Mouse (Mus musculus): ENCODE data around the gene Hspg2. TPM values are rescaled to one million over a fixed set of nuclear protein-coding genes. Genes with fewer than 3 reads are reported as not detected.

Hspg2 gene
- polyA plus RNA-seq, 1 experiment = 108 TPM

DNA sequence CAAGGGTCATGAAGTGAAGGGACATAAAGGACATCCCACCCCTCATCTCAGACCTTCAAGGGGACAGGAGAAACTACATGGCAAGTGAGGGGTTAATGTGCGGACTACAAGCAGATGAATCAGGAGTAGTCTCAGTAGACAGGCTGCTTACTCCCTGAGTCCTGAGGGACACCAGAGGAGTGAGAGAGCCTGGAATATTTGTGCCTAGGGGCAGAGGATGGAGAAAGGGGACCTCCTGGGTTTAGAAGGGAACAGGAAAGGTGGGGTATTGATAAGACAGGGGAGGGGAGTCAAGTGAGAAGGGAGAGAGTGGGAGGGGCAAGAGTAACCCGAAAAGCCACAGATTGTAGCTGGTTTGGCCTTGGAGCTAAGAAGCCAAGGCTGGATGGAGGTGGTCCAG lies 19.9 kb upstream of the Hspg2 start:
- TF ChIP-seq CEBPB (IDR thresholded peaks at IDR 0.05; ENCODE audit: low read depth) (no peak), MYOG (IDR thresholded peaks at IDR 0.05; ENCODE audit: control insufficient read depth, extremely low read depth, insufficient read length) (no peak), FOSL1 (IDR thresholded peaks at IDR 0.05; ENCODE audit: insufficient read depth, low read length, poor library complexity, severe bottlenecking) (no peak), MAX (IDR thresholded peaks at IDR 0.05) (no peak), MYOD1 (IDR thresholded peaks at IDR 0.05; ENCODE audit: control insufficient read depth, insufficient read length, low read depth) (no peak), CTCF (IDR thresholded peaks at IDR 0.05; ENCODE audit: control insufficient read depth, insufficient read depth, insufficient read length) (no peak), USF1 (IDR thresholded peaks at IDR 0.05; ENCODE audit: low read depth) (no peak)
- no peaks in the 10 kb centered on the region for H3K79me3 ChIP-seq (ENCODE audit: low read depth)
- peak overlapping the region; percentile 49 for H3ac ChIP-seq (ENCODE audit: control insufficient read depth, insufficient read length, low read depth)
- no peaks in the 10 kb centered on the region for H3K27me3 ChIP-seq (ENCODE audit: control insufficient read depth, insufficient read depth, insufficient read length)
- no peaks in the 10 kb centered on the region for H3K79me2 ChIP-seq (ENCODE audit: control insufficient read depth, insufficient read depth)
- H3K36me3 ChIP-seq (ENCODE audit: control insufficient read depth, insufficient read depth) = no peaks in the 10 kb centered on the region
- no peak overlapping the region for H3K4me3 ChIP-seq (ENCODE audit: insufficient read depth, poor library complexity, severe bottlenecking)

DNA sequence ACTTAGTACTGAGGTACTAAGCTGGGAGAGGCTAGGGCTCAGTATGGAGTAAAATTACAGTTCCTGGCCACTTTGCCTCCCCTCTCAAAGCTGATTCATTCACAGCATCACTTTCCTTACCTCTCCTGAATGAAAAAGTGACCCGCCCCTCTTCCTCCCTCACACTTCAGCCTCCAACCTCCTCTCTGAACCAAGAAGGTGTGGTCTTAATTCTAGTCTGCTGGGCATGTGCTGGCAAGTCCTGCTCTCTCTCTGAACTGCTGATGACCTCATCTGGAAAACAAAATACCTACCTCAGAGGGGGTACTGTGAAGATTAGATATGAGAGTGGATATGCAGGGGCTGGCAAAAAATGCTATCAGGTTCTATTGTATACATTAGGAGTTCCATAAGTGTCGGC lies 19.4 kb upstream of the Hspg2 start:
- H3ac ChIP-seq (ENCODE audit: control insufficient read depth, insufficient read length, low read depth) = peak overlapping the region; percentile 22
- H3K4me3 ChIP-seq (ENCODE audit: insufficient read depth, poor library complexity, severe bottlenecking) = no peak overlapping the region
- H3K79me2 ChIP-seq (ENCODE audit: control insufficient read depth, insufficient read depth) = no peaks in the 10 kb centered on the region
- H3K27me3 ChIP-seq (ENCODE audit: control insufficient read depth, insufficient read depth, insufficient read length) = no peaks in the 10 kb centered on the region
- H3K79me3 ChIP-seq (ENCODE audit: low read depth) = no peaks in the 10 kb centered on the region
- TF ChIP-seq MYOD1 (IDR thresholded peaks at IDR 0.05; ENCODE audit: control insufficient read depth, insufficient read length, low read depth) (no peak), MYOG (IDR thresholded peaks at IDR 0.05; ENCODE audit: control insufficient read depth, extremely low read depth, insufficient read length) (no peak), MAX (IDR thresholded peaks at IDR 0.05) (peak; percentile 63), FOSL1 (IDR thresholded peaks at IDR 0.05; ENCODE audit: insufficient read depth, low read length, poor library complexity, severe bottlenecking) (no peak)
- no peaks in the 10 kb centered on the region for H3K36me3 ChIP-seq (ENCODE audit: control insufficient read depth, insufficient read depth)

DNA sequence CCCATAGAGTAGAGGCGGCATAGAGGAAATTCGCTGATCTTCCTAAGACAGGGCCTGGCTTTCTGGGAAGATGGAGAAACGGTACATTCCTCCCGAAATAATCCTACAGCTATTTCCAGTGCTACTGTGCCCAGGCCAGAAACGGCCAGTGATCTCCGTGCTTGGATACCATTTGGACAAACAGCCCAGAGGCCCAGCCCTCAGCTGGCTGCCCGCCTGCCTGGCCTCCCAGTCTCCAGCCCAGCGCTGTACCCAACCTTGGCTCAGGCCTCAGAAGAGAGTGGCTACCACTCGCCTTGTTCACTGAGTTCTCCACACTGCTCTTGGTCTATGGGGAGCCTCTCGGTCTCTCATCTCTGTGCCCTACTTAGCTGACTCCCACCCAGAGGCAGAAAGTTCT lies 18.9 kb upstream of the Hspg2 start:
- Histone ChIP-seq H3K27me3 (ENCODE audit: control insufficient read depth, insufficient read depth, insufficient read length) (no peaks in the 10 kb centered on the region), H3K4me3 (ENCODE audit: insufficient read depth, poor library complexity, severe bottlenecking) (no peak overlapping the region), H3ac (ENCODE audit: control insufficient read depth, insufficient read length, low read depth) (no peak overlapping the region), H3K79me3 (ENCODE audit: low read depth) (no peaks in the 10 kb centered on the region), H3K79me2 (ENCODE audit: control insufficient read depth, insufficient read depth) (no peaks in the 10 kb centered on the region), H3K36me3 (ENCODE audit: control insufficient read depth, insufficient read depth) (no peaks in the 10 kb centered on the region)
- no peak for TF ChIP-seq CTCF (IDR thresholded peaks at IDR 0.05; ENCODE audit: control insufficient read depth, insufficient read depth, insufficient read length)
- no peak for TF ChIP-seq MYOD1 (IDR thresholded peaks at IDR 0.05; ENCODE audit: control insufficient read depth, insufficient read length, low read depth)
- TF ChIP-seq MYOG (IDR thresholded peaks at IDR 0.05; ENCODE audit: control insufficient read depth, extremely low read depth, insufficient read length) = no peak
- TF ChIP-seq FOSL1 (IDR thresholded peaks at IDR 0.05; ENCODE audit: insufficient read depth, low read length, poor library complexity, severe bottlenecking) = no peak
- no peak for TF ChIP-seq CEBPB (IDR thresholded peaks at IDR 0.05; ENCODE audit: low read depth)
- TF ChIP-seq USF1 (IDR thresholded peaks at IDR 0.05; ENCODE audit: low read depth) = no peak
- TF ChIP-seq MAX (IDR thresholded peaks at IDR 0.05) = no peak

DNA sequence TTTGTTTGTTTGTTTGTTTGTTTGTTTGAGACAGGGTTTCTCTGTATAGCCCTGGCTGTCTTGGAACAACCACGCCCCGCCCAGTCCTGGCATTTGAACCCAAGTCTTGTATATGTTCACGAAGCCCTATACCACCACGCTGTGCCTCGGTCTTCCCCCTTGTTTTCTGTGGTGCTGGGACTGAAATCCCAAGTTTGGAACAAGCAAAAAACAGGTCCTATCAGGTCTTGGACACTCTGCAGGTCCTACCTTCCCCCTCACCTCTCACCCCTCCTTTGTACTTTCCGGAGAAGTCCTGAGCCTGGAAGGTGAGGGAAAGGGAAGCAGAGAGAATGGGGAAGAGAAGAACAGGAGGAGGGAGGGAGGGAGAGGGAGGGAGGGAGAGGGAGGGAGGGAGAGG lies 16.4 kb upstream of the Hspg2 start:
- no peak overlapping the region for H3K4me3 ChIP-seq (ENCODE audit: insufficient read depth, poor library complexity, severe bottlenecking)

DNA sequence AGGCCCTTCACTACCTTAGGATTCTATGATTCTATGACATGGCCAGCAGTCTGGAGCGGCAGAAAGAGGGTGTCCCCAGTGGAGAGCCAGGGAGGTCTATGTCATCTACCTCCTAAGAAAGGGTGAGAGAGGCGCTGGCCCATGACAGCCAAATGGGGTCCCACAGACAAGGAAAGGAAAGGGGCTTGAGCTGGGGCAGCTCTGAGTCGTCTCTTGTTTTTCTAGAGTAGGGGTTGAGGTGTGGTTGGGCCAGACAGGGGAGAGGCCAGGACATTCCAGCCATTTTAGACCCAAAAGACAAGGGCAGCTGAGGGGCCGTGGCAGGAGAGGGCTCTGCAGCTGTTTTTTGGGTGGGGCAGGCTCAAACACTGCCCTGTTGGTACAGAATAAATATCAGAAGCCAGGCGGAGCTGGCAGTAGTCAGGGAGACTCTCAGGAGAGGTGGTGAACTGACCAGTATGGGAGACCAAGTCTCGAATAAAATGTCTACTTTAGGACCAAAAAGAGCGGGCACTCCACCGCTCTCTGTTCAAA lies 15.3 kb upstream of the Hspg2 start, which contains the start of gene 1700013G24Rik:
Gene 1700013G24Rik, plus strand, starts transcription at position 51 of the 534 bp plus-strand sequence.
- Histone ChIP-seq H3ac (ENCODE audit: control insufficient read depth, insufficient read length, low read depth) (no peak within 1 kb of the TSS), H3K36me3 (ENCODE audit: control insufficient read depth, insufficient read depth) (no peaks in the 10 kb centered on the region), H3K79me3 (ENCODE audit: low read depth) (no peaks in the 10 kb centered on the region), H3K79me2 (ENCODE audit: control insufficient read depth, insufficient read depth) (no peaks in the 10 kb centered on the region), H3K27me3 (ENCODE audit: control insufficient read depth, insufficient read depth, insufficient read length) (no peaks in the 10 kb centered on the region), H3K4me3 (ENCODE audit: insufficient read depth, poor library complexity, severe bottlenecking) (no peak within 1 kb of the TSS)
- TF ChIP-seq MAX (IDR thresholded peaks at IDR 0.05) (no peak), MYOD1 (IDR thresholded peaks at IDR 0.05; ENCODE audit: control insufficient read depth, insufficient read length, low read depth) (peak; percentile 75), USF1 (IDR thresholded peaks at IDR 0.05; ENCODE audit: low read depth) (no peak)

More for the DNA sequence above, 16.4 kb upstream of the Hspg2 start:
- TF ChIP-seq CTCF (IDR thresholded peaks at IDR 0.05; ENCODE audit: control insufficient read depth, insufficient read depth, insufficient read length) (no peak), CEBPB (IDR thresholded peaks at IDR 0.05; ENCODE audit: low read depth) (no peak), MYOG (IDR thresholded peaks at IDR 0.05; ENCODE audit: control insufficient read depth, extremely low read depth, insufficient read length) (no peak), MYOD1 (IDR thresholded peaks at IDR 0.05; ENCODE audit: control insufficient read depth, insufficient read length, low read depth) (no peak), MAX (IDR thresholded peaks at IDR 0.05) (no peak), FOSL1 (IDR thresholded peaks at IDR 0.05; ENCODE audit: insufficient read depth, low read length, poor library complexity, severe bottlenecking) (no peak), USF1 (IDR thresholded peaks at IDR 0.05; ENCODE audit: low read depth) (no peak)
- no peaks in the 10 kb centered on the region for H3K79me3 ChIP-seq (ENCODE audit: low read depth)
- H3K36me3 ChIP-seq (ENCODE audit: control insufficient read depth, insufficient read depth) = no peaks in the 10 kb centered on the region
- H3K27me3 ChIP-seq (ENCODE audit: control insufficient read depth, insufficient read depth, insufficient read length) = no peaks in the 10 kb centered on the region
- H3ac ChIP-seq (ENCODE audit: control insufficient read depth, insufficient read length, low read depth) = no peak overlapping the region
- no peaks in the 10 kb centered on the region for H3K79me2 ChIP-seq (ENCODE audit: control insufficient read depth, insufficient read depth)

DNA sequence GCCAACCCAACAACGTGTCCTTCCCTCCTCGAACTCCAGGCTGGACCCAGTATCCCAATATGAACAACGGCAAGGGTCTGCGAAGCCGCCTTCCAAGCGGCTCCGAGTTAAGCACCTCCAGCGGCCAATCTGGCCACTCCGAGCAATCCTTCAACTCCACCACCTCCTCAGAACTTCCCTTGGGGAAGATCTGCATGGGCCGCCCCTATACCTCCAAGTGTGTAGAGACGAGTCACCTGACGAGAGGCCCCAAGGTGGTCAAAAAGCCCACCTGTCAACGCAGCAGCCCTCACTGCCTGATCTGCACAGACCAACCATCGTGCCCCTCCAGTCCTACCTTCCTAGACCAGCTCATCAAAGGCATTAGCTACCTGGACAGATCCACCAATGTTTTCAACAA lies 14.0 kb upstream of the Hspg2 start:
- no peak overlapping the region for H3ac ChIP-seq (ENCODE audit: control insufficient read depth, insufficient read length, low read depth)
- H3K79me3 ChIP-seq (ENCODE audit: low read depth) = no peaks in the 10 kb centered on the region
- no peak overlapping the region for H3K4me3 ChIP-seq (ENCODE audit: insufficient read depth, poor library complexity, severe bottlenecking)
- no peak for TF ChIP-seq MAX (IDR thresholded peaks at IDR 0.05)
- TF ChIP-seq FOSL1 (IDR thresholded peaks at IDR 0.05; ENCODE audit: insufficient read depth, low read length, poor library complexity, severe bottlenecking) = no peak
- TF ChIP-seq MYOG (IDR thresholded peaks at IDR 0.05; ENCODE audit: control insufficient read depth, extremely low read depth, insufficient read length) = no peak
- no peak for TF ChIP-seq CEBPB (IDR thresholded peaks at IDR 0.05; ENCODE audit: low read depth)
- TF ChIP-seq CTCF (IDR thresholded peaks at IDR 0.05; ENCODE audit: control insufficient read depth, insufficient read depth, insufficient read length) = no peak
- no peak for TF ChIP-seq MYOD1 (IDR thresholded peaks at IDR 0.05; ENCODE audit: control insufficient read depth, insufficient read length, low read depth)
- TF ChIP-seq USF1 (IDR thresholded peaks at IDR 0.05; ENCODE audit: low read depth) = no peak
- H3K36me3 ChIP-seq (ENCODE audit: control insufficient read depth, insufficient read depth) = no peaks in the 10 kb centered on the region
- no peaks in the 10 kb centered on the region for H3K79me2 ChIP-seq (ENCODE audit: control insufficient read depth, insufficient read depth)
- H3K27me3 ChIP-seq (ENCODE audit: control insufficient read depth, insufficient read depth, insufficient read length) = no peaks in the 10 kb centered on the region
